Comparison of ENCODE assay signal across 16 mouse cellular contexts in the genomic region with DNA sequence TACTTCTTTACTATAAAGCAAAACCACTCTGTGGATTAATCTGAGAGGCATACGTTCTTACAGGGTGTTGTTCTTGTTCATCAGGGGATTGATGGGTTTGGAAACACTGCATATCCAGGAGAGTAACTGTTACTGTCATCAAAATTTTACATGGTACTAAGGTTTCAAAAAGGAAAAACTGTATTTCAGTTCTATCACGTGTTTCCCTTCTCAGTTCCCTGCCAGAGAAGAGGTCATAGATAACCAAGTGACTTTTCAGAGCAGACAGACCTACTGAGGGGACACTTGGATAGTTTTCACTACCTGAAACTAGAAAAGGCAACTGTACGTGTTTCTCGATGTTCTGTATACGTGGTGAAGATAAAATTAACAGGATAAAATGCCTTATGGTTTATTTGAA.
DNase-seq lines count a peak whose midpoint lies in the region; TF ChIP-seq lines count a peak whose summit lies in the region.
"Had no signal": no experiment of that assay in that cellular context is flagged by ENCODE, and none has a peak within 500 bp of the region (broad histone marks: within the 10 kb centered on the region; RNA-seq: fewer than 3 reads in every experiment).

No protein-coding gene starts in this region.

- H3K27ac ChIP-seq in CH12.LX (ENCODE audit: insufficient read depth, low read depth), result no peak overlapping the region
- no peak overlapping the region for H3K27ac ChIP-seq in heart, adult 2 months

- in situ Hi-C loops in CH12.LX (cut with MboI; ENCODE audit: low pct_ligation_motif_present, low pct_unique_long_range_greater_than_20kb, low sequenced_read_pairs), result no loop called here

- no peak for TF ChIP-seq CTCF in CH12.LX (conservative IDR thresholded peaks at IDR 0.05 in 1 of 2, IDR thresholded peaks at IDR 0.05 in 1 of 2; ENCODE audit: low read depth in 2 of 2, low read length in 2 of 2)
- TF ChIP-seq CTCF in heart, adult 2 months (IDR thresholded peaks at IDR 0.05), result no peak

- 70% methylated on average over 5 of the region's 5 CpGs for WGBS in heart, adult 2 months

- H3K4me3 ChIP-seq in CH12.LX (replicated peaks in 1 of 3; ENCODE audit: low read depth in 2 of 3, low read length in 2 of 3, poor library complexity in 1 of 3), result no peak overlapping the region
- no peak overlapping the region for H3K4me3 ChIP-seq in heart, adult 2 months

- peak; percentile 23 for DNase-seq in CH12.LX (ENCODE audit: extremely low read depth)
- no peak for DNase-seq in heart, adult 2 months
- DNase-seq: adrenal gland, adult 2 months; adrenal gland, adult 8-10 months; adrenal gland, postnatal 10 days; adrenal gland, postnatal 14 days; adrenal gland, postnatal 25 days; adrenal gland, postnatal 36 days; B cell, adult 2 months; cerebellum, adult 11 months; cerebellum, adult 11-12 months; cerebellum, adult 18-20 months; cerebellum, adult 2 months; cerebellum, adult 8-10 months had no signal

- no peaks in the 10 kb centered on the region for H3K79me2 ChIP-seq in CH12.LX (replicated peaks; ENCODE audit: control insufficient read depth, extremely low read depth, insufficient read depth, poor library complexity, severe bottlenecking)
- no peaks in the 10 kb centered on the region; the same call in 1 of the 2 replicates for H3K79me2 ChIP-seq in heart, adult 2 months (replicated peaks; ENCODE audit: control insufficient read depth, insufficient read depth, low read length)

- intact Hi-C loops in heart, adult 2 months (cut with DNase I), result no loop called here

- peak; percentile 48; the same call in 1 of the 2 replicates for TF ChIP-seq EP300 in CH12.LX (IDR thresholded peaks at IDR 0.05; ENCODE audit: low read length)
- no peak for TF ChIP-seq EP300 in heart, adult 2 months (IDR thresholded peaks at IDR 0.05; ENCODE audit: insufficient read depth, low read depth, low read length)

- H3K9ac ChIP-seq in CH12.LX (ENCODE audit: insufficient read depth, low read depth), result no peak overlapping the region
- no peak overlapping the region for H3K9ac ChIP-seq in heart, adult 2 months (ENCODE audit: low read depth, low read length)

- TF ChIP-seq POLR2A in CH12.LX (IDR thresholded peaks at IDR 0.05; ENCODE audit: low read depth, low read length), result no peak
- TF ChIP-seq POLR2A in heart, adult 2 months (IDR thresholded peaks at IDR 0.05; ENCODE audit: insufficient read depth, low read depth, low read length), result no peak

- no peaks in the 10 kb centered on the region for H3K27me3 ChIP-seq in CH12.LX (replicated peaks)
- H3K27me3 ChIP-seq in heart, adult 2 months (ENCODE audit: control insufficient read depth, insufficient read depth, low read length), result no peaks in the 10 kb centered on the region
- H3K27me3 ChIP-seq: Patski had no signal

- no peak overlapping the region for H3K4me2 ChIP-seq in CH12.LX (ENCODE audit: insufficient read depth, low read depth, poor library complexity, severe bottlenecking)

- H3K4me1 ChIP-seq in CH12.LX (ENCODE audit: control insufficient read depth in 1 of 2, insufficient read depth in 2 of 2), result peaks cover 5 to 17% of the 10 kb centered on the region in 2 experiments; a peak in 2 of 4 replicates
- H3K4me1 ChIP-seq in heart, adult 2 months (ENCODE audit: control insufficient read depth, insufficient read depth, low read length), result no peaks in the 10 kb centered on the region; the same call in 1 of the 2 replicates

- no peaks in the 10 kb centered on the region for H3K9me3 ChIP-seq in CH12.LX (replicated peaks; ENCODE audit: low read length)
- H3K9me3 ChIP-seq: G1E had no signal

- dilution Hi-C loops in CH12.LX (cut with MboI; ENCODE audit: extremely low pct_ligation_motif_present, extremely low pct_unique_long_range_greater_than_20kb, low sequenced_read_pairs), result no loop called here

- H3K36me3 ChIP-seq in CH12.LX (replicated peaks in 1 of 2; ENCODE audit: control insufficient read depth in 1 of 2, insufficient read depth in 1 of 2, low read length in 1 of 2), result no peaks in the 10 kb centered on the region
- H3K36me3 ChIP-seq in heart, adult 2 months (ENCODE audit: control insufficient read depth, insufficient read depth, low read length), result no peaks in the 10 kb centered on the region
- H3K36me3 ChIP-seq: G1E had no signal

- no peak for TF ChIP-seq RAD21 in CH12.LX (IDR thresholded peaks at IDR 0.05; ENCODE audit: low read depth, low read length)

TF ChIP-seq in CH12.LX, 34 proteins besides CTCF, POLR2A, EP300 and RAD21:
- peak; percentile 50; the same call in 1 of the 2 replicates for TF ChIP-seq IRF4 (IDR thresholded peaks at IDR 0.05; ENCODE audit: low read depth, low read length)
- TF ChIP-seq ETS1 (conservative IDR thresholded peaks at IDR 0.05; ENCODE audit: low read depth, low read length), result no peak
- TF ChIP-seq POLR2AphosphoS2 (IDR thresholded peaks at IDR 0.05; ENCODE audit: low read depth, low read length), result no peak
- TF ChIP-seq SIN3A (IDR thresholded peaks at IDR 0.05; ENCODE audit: low read length), result no peak
- no peak for TF ChIP-seq ZC3H11A (IDR thresholded peaks at IDR 0.05; ENCODE audit: low read depth, low read length)
- TF ChIP-seq HCFC1 (IDR thresholded peaks at IDR 0.05; ENCODE audit: low read depth, low read length), result no peak
- no peak for TF ChIP-seq CHD2 (IDR thresholded peaks at IDR 0.05; ENCODE audit: low read length)
- peak; percentile 35; the same call in 1 of the 2 replicates for TF ChIP-seq USF2 (conservative IDR thresholded peaks at IDR 0.05; ENCODE audit: low read depth, low read length)
- TF ChIP-seq BHLHE40 (IDR thresholded peaks at IDR 0.05; ENCODE audit: low read depth, low read length), result peak; percentile 80
TF ChIP-seq in CH12.LX: peak in this region for 3.
